Mouse (Mus musculus) intestine, embryonic 15.5 days (tissue): ENCODE results near the gene Ncf4. TPM values are rescaled to one million over a fixed set of nuclear protein-coding genes. Genes with fewer than 3 reads are reported as not detected.
"Not testable (repeated sequence)": the region's sequence is repeated elsewhere in the genome, so short reads cannot be mapped to it uniquely, and the experiment has no call there.

Source experiments
- ATAC-seq: fragments of 200-750 bp; cut with Nextera tagmentation; 2 replicates; pipeline ENCODE4 v1.8.0; 2017; ENCODE audit warnings: moderate TSS enrichment, moderate library complexity
- H3K27ac ChIP-seq: fragments of 300-500 bp; sonication (generic); 2 replicates; pipeline ENCODE4 v1.5.1; 2015; ENCODE audit warnings: mild to moderate bottlenecking, inconsistent platforms
- H3K27me3 ChIP-seq: fragments of 300-500 bp; sonication (generic); replicated peaks from 2 replicates; pipeline ENCODE4 v1.6.1; 2015; ENCODE audit warnings: inconsistent platforms
- H3K36me3 ChIP-seq: fragments of 300-500 bp; sonication (generic); 2 replicates; pipeline ENCODE4 v1.6.1; 2015; ENCODE audit warnings: inconsistent platforms
- H3K4me1 ChIP-seq: fragments of 300-500 bp; sonication (generic); replicated peaks from 2 replicates; pipeline ENCODE4 v1.6.1; 2015; ENCODE audit warnings: inconsistent platforms
- H3K4me2 ChIP-seq: fragments of 300-500 bp; sonication (generic); replicated peaks from 2 replicates; pipeline ENCODE4 v1.6.1; 2015; ENCODE audit warnings: mild to moderate bottlenecking, inconsistent platforms
- H3K4me3 ChIP-seq: fragments of 300-500 bp; sonication (generic); replicated peaks from 2 replicates; pipeline ENCODE4 v1.5.1; 2015; ENCODE audit warnings: inconsistent platforms
- H3K9ac ChIP-seq: fragments of 300-500 bp; sonication (generic); 2 replicates; pipeline ENCODE4 v1.6.1; 2015; ENCODE audit warnings: inconsistent platforms
- H3K9me3 ChIP-seq: fragments of 300-500 bp; sonication (generic); 2 replicates; pipeline ENCODE4 v1.6.1; 2016; ENCODE audit warnings: inconsistent platforms
- WGBS: fragments of 180-500 bp; shearing (Covaris S2); methylation state at CpG from one replicate; pipeline ENCODE4 v1.1.7; 2015; 5-methylcytosine and 5-hydroxymethylcytosine counted together
- polyA plus RNA-seq: library from polyadenylated mRNA; unstranded; fragments of >200 nt; fragmentation: Nextera tagmentation; extraction: Ambion mirVana; gene quantifications from 2 replicates; pipeline ENCODE4 v1.2.1, GENCODE M21; 2015

The Ncf4 gene
- polyA plus RNA-seq, 1 experiment from 2014 or later, result 5.6 TPM

GRCm38 (mm10) chr15:78234823-78235509 lies 9.6 kb upstream of the Ncf4 start:
- Histone ChIP-seq H3K9me3 (no peaks in the 10 kb centered on the region), H3K4me3 (no peak overlapping the region), H3K4me1 (0 out of 2 replicates have a peak, but pooled peaks cover 3% of the 10 kb centered on the region), H3K27ac (no peak overlapping the region), H3K9ac (no peak overlapping the region), H3K36me3 (no peaks in the 10 kb centered on the region), H3K27me3 (peaks cover 10% of the 10 kb centered on the region; the same call in 1 of the 2 replicates), H3K4me2 (no peak overlapping the region)
- ATAC-seq, result peak; percentile 70; the same call in 1 of the 2 replicates
- WGBS, result 77% methylated on average over 5 of the region's 5 CpGs

- no peak for ATAC-seq
- no peak overlapping the region for H3K4me2 ChIP-seq
- H3K36me3 ChIP-seq, result no peaks in the 10 kb centered on the region
- H3K27ac ChIP-seq, result no peak overlapping the region
- H3K4me3 ChIP-seq, result no peak overlapping the region
- no peaks in the 10 kb centered on the region for H3K9me3 ChIP-seq
- WGBS, result 22% methylated on average over 10 of the region's 10 CpGs
- 0 out of 2 replicates have a peak, but pooled peaks cover 8% of the 10 kb centered on the region for H3K4me1 ChIP-seq
- H3K27me3 ChIP-seq, result peaks cover 14% of the 10 kb centered on the region; the same call in 1 of the 2 replicates
- no peak overlapping the region for H3K9ac ChIP-seq
These were observed 5.1 kb upstream of the Ncf4 start for GRCm38 (mm10) chr15:78239453-78239852.

GRCm38 (mm10) chr15:78239956-78240617 lies 4.5 kb upstream of the Ncf4 start:
- no peak overlapping the region for H3K9ac ChIP-seq
- no peak overlapping the region for H3K4me3 ChIP-seq
- no peaks in the 10 kb centered on the region for H3K9me3 ChIP-seq
- peaks cover 16% of the 10 kb centered on the region; the same call in 1 of the 2 replicates for H3K27me3 ChIP-seq
- no peak for ATAC-seq
- H3K4me1 ChIP-seq, result 0 out of 2 replicates have a peak, but pooled peaks cover 5% of the 10 kb centered on the region
- no peak overlapping the region for H3K4me2 ChIP-seq
- WGBS, result 59% methylated on average over 14 of the region's 14 CpGs
- no peaks in the 10 kb centered on the region for H3K36me3 ChIP-seq
- H3K27ac ChIP-seq, result no peak overlapping the region

DNA sequence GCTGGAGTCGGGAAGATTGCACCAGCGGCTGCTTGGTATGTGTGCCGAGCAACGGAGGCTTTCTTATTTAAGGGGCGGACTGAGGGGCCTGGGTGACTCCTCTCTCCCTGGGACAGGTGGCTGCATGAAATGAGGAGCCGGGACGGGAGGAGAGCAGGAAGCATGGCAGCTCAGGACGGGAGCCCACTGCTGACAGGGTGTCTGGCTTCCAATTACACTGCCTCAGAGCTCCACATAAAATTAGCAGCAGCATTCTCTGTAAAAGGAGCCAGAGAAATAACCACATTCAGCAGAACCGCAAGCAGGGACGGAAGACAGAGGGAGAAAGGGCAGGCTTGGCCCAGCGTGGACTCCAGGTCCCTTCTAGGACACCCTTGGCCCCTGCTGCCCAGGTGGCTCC lies 3.3 kb upstream of the Ncf4 start:
- peaks cover 16% of the 10 kb centered on the region; the same call in 1 of the 2 replicates for H3K27me3 ChIP-seq
- H3K36me3 ChIP-seq, result no peaks in the 10 kb centered on the region
- 48% methylated on average over 11 of the region's 11 CpGs for WGBS
- H3K9me3 ChIP-seq, result no peaks in the 10 kb centered on the region
- H3K27ac ChIP-seq, result no peak overlapping the region
- no peak overlapping the region for H3K4me3 ChIP-seq
- no peak for ATAC-seq
- H3K4me1 ChIP-seq, result 0 out of 2 replicates have a peak, but pooled peaks cover 5% of the 10 kb centered on the region
- H3K4me2 ChIP-seq, result no peak overlapping the region
- H3K9ac ChIP-seq, result no peak overlapping the region

- Histone ChIP-seq H3K4me3 (no peak overlapping the region), H3K27ac (no peak overlapping the region), H3K9me3 (no peaks in the 10 kb centered on the region)
These were observed 1.5 kb upstream of the Ncf4 start for GRCm38 (mm10) chr15:78243061-78243460.

GRCm38 (mm10) chr15:78243774-78244173 lies 827 bp upstream of the Ncf4 start:
- Histone ChIP-seq H3K9ac (no peak overlapping the region), H3K27me3 (peaks cover 13% of the 10 kb centered on the region; the same call in 1 of the 2 replicates), H3K36me3 (no peaks in the 10 kb centered on the region), H3K27ac (no peak overlapping the region), H3K9me3 (no peaks in the 10 kb centered on the region), H3K4me3 (no peak overlapping the region), H3K4me2 (no peak overlapping the region), H3K4me1 (0 out of 2 replicates have a peak, but pooled peaks cover 5% of the 10 kb centered on the region)
- peak; percentile 28; the same call in 1 of the 2 replicates for ATAC-seq
- 62% methylated on average over 6 of the region's 6 CpGs for WGBS

More at GRCm38 (mm10) chr15:78243061-78243460, 1.5 kb upstream of the Ncf4 start:
- Histone ChIP-seq H3K36me3 (no peaks in the 10 kb centered on the region), H3K4me1 (0 out of 2 replicates have a peak, but pooled peaks cover 5% of the 10 kb centered on the region), H3K9ac (no peak overlapping the region), H3K27me3 (peaks cover 16% of the 10 kb centered on the region; the same call in 1 of the 2 replicates), H3K4me2 (no peak overlapping the region)
- ATAC-seq, result no peak
- WGBS, result 77% methylated on average over 8 of the region's 8 CpGs

DNA sequence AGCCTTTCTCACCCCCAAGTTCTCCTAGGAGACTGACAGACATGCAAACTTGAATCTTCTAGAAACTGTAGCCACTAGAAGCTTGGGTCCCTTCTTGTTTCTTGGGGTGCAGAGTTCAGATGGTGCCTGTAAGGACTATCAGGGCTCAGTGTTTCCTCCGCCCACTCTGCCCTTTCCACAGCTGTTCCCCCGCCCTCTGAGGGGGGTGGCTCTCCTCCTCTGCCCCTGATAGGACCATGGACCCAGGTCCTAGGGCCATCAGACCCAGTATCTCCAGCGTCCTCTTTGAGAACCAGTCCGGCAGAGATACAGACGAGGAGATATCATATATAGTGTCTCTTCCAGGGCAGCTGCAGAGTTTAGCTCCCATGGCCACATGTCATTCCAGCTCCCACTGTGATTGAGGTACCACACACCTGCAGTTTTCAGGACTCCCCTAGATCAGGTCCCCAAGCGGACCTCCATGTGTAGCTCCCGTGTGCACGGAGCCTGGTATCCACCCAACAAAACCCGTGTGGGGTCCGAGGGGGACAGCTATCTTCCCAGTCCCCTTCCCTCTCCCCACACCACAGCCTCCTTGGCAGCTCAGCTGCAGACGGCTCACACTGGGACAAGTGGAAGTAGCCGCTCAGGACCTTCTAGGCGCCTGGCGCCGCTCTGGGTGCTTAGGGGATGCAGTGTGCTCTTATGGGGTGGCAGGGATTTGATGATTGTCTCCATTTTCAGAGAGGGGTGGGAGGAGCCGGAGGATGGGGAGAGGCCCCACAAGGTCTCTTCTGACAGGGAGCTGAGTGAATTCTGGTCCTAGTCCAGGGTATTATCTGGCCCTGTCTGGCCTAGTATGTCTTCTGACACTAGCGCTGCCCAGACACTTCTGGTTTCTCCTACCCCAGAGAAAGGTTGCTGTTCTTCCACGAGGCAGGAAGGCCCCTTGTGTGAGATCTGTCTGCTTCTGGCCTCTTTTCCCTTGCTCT lies 1.8 kb downstream of the Ncf4 start:
- no peak overlapping the region for H3K9ac ChIP-seq
- no peak for ATAC-seq

DNA sequence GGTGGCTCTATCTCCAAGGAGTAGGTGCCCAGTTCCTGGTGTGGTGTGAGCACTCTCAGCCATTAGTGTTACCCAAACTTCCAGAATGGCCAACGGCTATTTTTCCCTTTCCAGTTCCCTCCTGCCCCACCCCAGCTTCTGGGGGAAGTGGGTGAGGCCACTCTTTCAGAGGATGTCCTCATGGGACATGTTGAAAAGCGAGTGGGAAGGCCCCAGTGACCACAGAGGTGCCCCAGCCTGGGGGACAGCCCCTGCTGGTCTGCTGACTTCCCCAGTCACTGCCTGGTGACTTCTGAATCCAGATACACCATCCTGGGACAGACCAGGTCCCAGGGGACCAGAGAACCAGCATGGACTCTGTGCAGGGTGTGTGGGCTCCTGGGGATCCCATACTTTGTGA lies 3.1 kb downstream of the Ncf4 start:
- Histone ChIP-seq H3K27me3 (peaks cover 2% of the 10 kb centered on the region), H3K4me1 (0 out of 2 replicates have a peak, but pooled peaks cover 5% of the 10 kb centered on the region), H3K4me2 (no peak overlapping the region), H3K27ac (no peak overlapping the region), H3K36me3 (no peaks in the 10 kb centered on the region), H3K9ac (no peak overlapping the region), H3K9me3 (no peaks in the 10 kb centered on the region), H3K4me3 (no peak overlapping the region)
- 64% methylated on average over 2 of the region's 2 CpGs for WGBS
- no peak for ATAC-seq

More for the DNA sequence above, 1.8 kb downstream of the Ncf4 start:
- H3K4me2 ChIP-seq, result no peak overlapping the region
- WGBS, result 72% methylated on average over 18 of the region's 18 CpGs
- no peaks in the 10 kb centered on the region for H3K9me3 ChIP-seq
- H3K27ac ChIP-seq, result no peak overlapping the region
- H3K4me3 ChIP-seq, result no peak overlapping the region
- no peaks in the 10 kb centered on the region for H3K36me3 ChIP-seq
- H3K27me3 ChIP-seq, result peaks cover 2% of the 10 kb centered on the region
- H3K4me1 ChIP-seq, result 0 out of 2 replicates have a peak, but pooled peaks cover 5% of the 10 kb centered on the region

DNA sequence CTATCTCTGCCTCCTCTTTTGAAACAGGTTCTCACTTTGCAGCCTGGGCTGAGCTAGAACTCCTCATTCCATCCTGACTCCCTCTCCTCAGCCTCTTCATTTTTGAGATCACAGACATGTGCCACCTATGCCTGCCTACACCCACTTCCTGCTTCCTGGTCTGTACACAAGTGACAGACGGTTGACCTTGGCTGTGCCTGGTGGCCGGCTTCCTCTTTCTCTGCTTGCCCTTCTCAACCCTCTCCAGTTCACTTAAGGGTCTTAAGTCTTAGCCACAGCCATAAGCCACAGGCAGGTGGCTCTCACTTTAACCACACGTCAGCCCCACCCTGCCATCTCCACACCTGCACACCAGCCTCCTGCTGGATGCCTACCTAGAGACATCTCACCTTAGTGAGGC lies 3.8 kb downstream of the Ncf4 start:
- Histone ChIP-seq H3K4me3 (no peak overlapping the region), H3K4me2 (no peak overlapping the region), H3K36me3 (no peaks in the 10 kb centered on the region), H3K9ac (no peak overlapping the region), H3K27ac (no peak overlapping the region), H3K4me1 (0 out of 2 replicates have a peak, but pooled peaks cover 2% of the 10 kb centered on the region), H3K9me3 (no peaks in the 10 kb centered on the region), H3K27me3 (peaks cover 3% of the 10 kb centered on the region)
- no peak for ATAC-seq
- 64% methylated on average over 3 of the region's 3 CpGs for WGBS

DNA sequence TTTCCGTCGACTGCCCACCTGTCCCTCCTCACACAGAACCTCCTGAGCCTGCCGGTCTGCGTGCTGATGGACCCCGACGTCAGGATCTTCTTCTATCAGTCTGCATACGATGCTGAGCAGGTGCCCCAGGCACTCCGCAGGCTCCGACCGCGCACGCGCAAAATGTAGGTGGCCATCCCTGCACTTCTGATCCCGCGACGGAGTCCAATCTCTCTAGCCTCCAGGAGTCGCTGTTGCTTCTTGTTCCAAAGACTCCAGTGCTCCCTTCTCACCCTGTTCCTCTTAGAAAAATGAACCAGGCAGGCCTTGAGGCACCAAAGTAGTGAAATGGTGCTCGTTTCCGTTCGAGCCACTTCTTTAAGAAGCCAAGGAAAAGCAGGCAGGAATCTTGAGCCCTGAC lies 10.2 kb downstream of the Ncf4 start:
- H3K36me3 ChIP-seq, result no peaks in the 10 kb centered on the region
- H3K4me1 ChIP-seq, result no peaks in the 10 kb centered on the region
- 20% methylated on average over 20 of the region's 20 CpGs for WGBS
- no peak overlapping the region for H3K4me3 ChIP-seq
- no peak overlapping the region for H3K9ac ChIP-seq
- no peak overlapping the region for H3K4me2 ChIP-seq
- no peak for ATAC-seq
- no peak overlapping the region for H3K27ac ChIP-seq
- H3K27me3 ChIP-seq, result peaks cover 27% of the 10 kb centered on the region
- H3K9me3 ChIP-seq, result no peaks in the 10 kb centered on the region

- not testable (repeated sequence) for H3K4me1 ChIP-seq, ATAC-seq, H3K4me3 ChIP-seq, H3K27ac ChIP-seq, H3K9me3 ChIP-seq, H3K36me3 ChIP-seq, H3K9ac ChIP-seq, H3K4me2 ChIP-seq
- peaks cover 33% of the 10 kb centered on the region for H3K27me3 ChIP-seq
These were observed 12.1 kb downstream of the Ncf4 start for GRCm38 (mm10) chr15:78256602-78257259.
